Mouse (Mus musculus): ENCODE data around the gene Spata22. TPM values are rescaled to one million over a fixed set of nuclear protein-coding genes. Genes with fewer than 3 reads are reported as not detected.
"Not testable (repeated sequence)": the region's sequence is repeated elsewhere in the genome, so short reads cannot be mapped to it uniquely, and the experiment has no call there.

Spata22 gene
- polyA plus RNA-seq, 1 experiment from 2014 or later: not detected

DNA sequence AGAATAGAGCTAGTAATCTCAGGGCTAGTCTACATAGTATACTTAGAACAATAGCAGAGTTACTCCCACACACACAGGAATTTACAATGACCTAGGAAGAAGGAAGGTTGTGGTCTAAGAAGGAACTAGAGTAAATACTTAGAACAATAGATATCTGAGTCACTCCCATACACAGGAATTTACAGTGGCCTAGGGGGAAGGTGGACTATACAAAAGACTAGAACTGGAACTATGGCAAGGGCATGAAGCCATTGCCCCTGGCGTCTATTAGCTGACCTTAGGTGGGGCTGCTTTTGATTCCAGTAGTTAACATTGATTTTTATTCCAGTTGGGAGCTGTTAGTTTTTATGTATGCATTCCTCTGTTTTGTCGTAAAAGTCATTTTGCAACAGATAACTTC is 11.0 kb upstream of the Spata22 start:
- not testable (repeated sequence) for H3K27me3 ChIP-seq (ENCODE audit: control insufficient read depth, insufficient read depth, low read length); H3K4me2 ChIP-seq; H3K27ac ChIP-seq (ENCODE audit: low read depth, low read length); H3K9me3 ChIP-seq (replicated peaks; ENCODE audit: control insufficient read depth, low read length); H3K9ac ChIP-seq (ENCODE audit: low read depth, low read length); H3K4me1 ChIP-seq (ENCODE audit: control insufficient read depth, insufficient read depth, low read length); H3K4me3 ChIP-seq (ENCODE audit: low read depth, low read length); ATAC-seq (replicated peaks; ENCODE audit: insufficient number of reproducible peaks, low FRiP score, low TSS enrichment); H3K36me3 ChIP-seq (ENCODE audit: control insufficient read depth, insufficient read depth, low read length)
- whole genome bisulfite sequencing (ENCODE audit: insufficient replicate concordance): 72% methylated on average over 2 of the region's 2 CpGs

DNA sequence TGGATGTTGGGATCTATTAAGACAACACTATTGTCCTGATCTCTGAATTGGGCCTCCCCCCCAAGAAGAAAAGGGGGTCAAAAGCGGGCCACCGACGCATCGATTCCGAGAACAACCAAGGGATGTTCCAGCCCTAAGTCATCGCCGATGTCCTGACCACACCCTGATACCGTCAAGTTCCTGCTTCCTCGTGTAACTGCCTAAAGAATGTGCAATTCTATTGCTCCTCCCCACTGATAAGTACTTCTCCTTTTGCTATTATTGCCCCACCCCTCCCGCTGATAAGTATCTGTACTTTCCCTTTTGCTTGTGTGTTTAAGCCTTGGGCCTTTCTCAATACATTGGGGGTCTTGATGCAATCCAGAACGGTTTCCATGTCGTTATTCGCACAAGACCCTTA is 8.5 kb upstream of the Spata22 start:
- H3K27ac ChIP-seq (ENCODE audit: low read depth, low read length); H3K9ac ChIP-seq (ENCODE audit: low read depth, low read length); H3K36me3 ChIP-seq (ENCODE audit: control insufficient read depth, insufficient read depth, low read length); H3K27me3 ChIP-seq (ENCODE audit: control insufficient read depth, insufficient read depth, low read length); ATAC-seq (replicated peaks; ENCODE audit: insufficient number of reproducible peaks, low FRiP score, low TSS enrichment); H3K4me3 ChIP-seq (ENCODE audit: low read depth, low read length); H3K9me3 ChIP-seq (replicated peaks; ENCODE audit: control insufficient read depth, low read length); H3K4me1 ChIP-seq (ENCODE audit: control insufficient read depth, insufficient read depth, low read length); H3K4me2 ChIP-seq: not testable (repeated sequence)
- 86% methylated on average over 13 of the region's 13 CpGs for whole genome bisulfite sequencing (ENCODE audit: insufficient replicate concordance)

DNA sequence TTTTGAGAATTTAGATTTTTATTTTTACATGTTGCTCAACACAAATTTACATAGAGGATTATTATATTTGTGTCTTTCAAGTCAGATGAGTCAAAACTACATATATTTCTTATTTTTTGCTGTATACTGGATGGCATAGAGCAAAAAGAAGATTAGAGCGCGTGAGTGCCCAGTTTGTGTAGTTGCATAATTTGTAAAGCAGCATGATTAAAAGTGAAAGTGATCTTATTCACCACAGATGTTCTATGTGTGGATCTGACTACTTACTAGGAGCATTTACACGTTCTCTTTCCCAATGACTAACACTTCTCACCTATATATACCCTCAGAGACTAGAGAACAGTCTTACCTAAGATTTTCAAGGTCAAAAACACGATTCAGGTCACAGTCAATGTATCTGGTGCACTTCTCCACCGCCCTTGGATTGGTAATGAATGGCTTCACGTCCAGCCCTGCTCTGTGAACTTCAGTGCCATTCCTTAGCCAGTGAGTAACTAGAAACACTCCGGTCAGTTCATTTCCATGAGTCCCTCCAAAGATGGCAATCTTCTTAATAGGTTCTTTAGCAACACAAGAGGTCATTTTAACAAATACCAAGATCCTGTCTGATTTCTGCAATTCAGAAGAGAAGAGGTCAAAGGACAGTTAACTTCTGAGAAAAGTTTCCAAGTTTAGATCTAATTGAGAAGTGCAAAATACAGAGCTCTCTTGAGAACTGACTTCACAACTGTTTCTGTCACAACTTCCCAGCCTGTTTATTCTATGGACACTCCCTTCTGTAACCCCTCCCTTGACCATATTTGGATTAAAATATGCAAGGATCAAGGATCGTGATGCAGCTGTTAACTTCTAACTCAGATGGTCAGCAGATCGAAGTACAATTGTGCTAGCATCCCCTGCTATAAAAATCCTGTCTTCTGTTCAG is 5.4 kb upstream of the Spata22 start:
- H3K27me3 ChIP-seq (ENCODE audit: control insufficient read depth, insufficient read depth, low read length): no peaks in the 10 kb centered on the region
- H3K27ac ChIP-seq (ENCODE audit: low read depth, low read length): no peak overlapping the region
- no peak overlapping the region for H3K4me3 ChIP-seq (ENCODE audit: low read depth, low read length)
- WGBS (ENCODE audit: insufficient replicate concordance): 68% methylated on average over 9 of the region's 9 CpGs
- no peaks in the 10 kb centered on the region for H3K36me3 ChIP-seq (ENCODE audit: control insufficient read depth, insufficient read depth, low read length)
- no peaks in the 10 kb centered on the region for H3K9me3 ChIP-seq (replicated peaks; ENCODE audit: control insufficient read depth, low read length)
- ATAC-seq (replicated peaks; ENCODE audit: insufficient number of reproducible peaks, low FRiP score, low TSS enrichment): no peak
- H3K4me2 ChIP-seq: no peak overlapping the region
- no peak overlapping the region for H3K9ac ChIP-seq (ENCODE audit: low read depth, low read length)
- no peaks in the 10 kb centered on the region for H3K4me1 ChIP-seq (ENCODE audit: control insufficient read depth, insufficient read depth, low read length)

DNA sequence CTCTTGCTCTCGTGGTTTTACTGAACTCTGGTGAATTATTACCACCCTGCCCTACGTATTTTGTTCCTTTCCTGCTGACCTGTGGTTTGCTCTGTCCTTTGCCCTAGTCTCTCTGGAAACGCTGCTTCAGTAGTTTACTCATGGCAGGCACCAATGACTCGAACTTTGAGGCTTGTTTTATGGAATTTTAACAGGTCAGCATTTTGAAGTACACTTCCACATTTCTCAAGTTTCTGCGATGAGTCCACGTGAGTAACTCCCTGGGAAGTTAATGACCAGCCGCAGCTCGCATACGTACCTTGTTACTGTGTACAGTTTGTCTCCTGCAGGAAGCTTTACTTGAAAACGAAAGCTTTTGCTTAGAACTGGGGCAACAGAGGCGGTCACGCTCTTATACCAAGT is 3.1 kb upstream of the Spata22 start:
- Histone ChIP-seq H3K9me3 (replicated peaks; ENCODE audit: control insufficient read depth, low read length) (no peaks in the 10 kb centered on the region), H3K27ac (ENCODE audit: low read depth, low read length) (no peak overlapping the region), H3K36me3 (ENCODE audit: control insufficient read depth, insufficient read depth, low read length) (no peaks in the 10 kb centered on the region), H3K4me1 (ENCODE audit: control insufficient read depth, insufficient read depth, low read length) (no peaks in the 10 kb centered on the region), H3K4me3 (ENCODE audit: low read depth, low read length) (no peak overlapping the region), H3K9ac (ENCODE audit: low read depth, low read length) (no peak overlapping the region), H3K27me3 (ENCODE audit: control insufficient read depth, insufficient read depth, low read length) (no peaks in the 10 kb centered on the region), H3K4me2 (no peak overlapping the region)
- WGBS (ENCODE audit: insufficient replicate concordance): 65% methylated on average over 12 of the region's 12 CpGs
- no peak for ATAC-seq (replicated peaks; ENCODE audit: insufficient number of reproducible peaks, low FRiP score, low TSS enrichment)

DNA sequence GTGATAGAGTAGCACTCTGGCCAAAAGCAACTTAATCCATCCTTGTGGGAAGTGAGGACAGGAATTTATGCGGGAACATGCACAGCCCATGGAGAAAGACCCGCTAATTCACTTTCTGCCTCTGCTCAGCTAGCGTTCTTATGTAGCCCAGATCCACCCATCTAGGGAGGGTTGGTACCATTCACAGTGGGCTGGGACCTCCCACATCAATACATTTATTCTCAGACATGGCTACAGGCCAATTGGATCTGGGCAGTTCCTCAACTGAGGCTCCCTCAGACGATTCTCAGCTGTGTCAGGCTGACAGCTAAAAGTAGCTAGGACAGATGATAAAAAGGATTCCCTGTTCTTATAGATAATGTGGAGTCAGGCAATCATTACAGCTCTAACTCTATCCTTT is 2.2 kb upstream of the Spata22 start:
- Histone ChIP-seq H3K4me3 (ENCODE audit: low read depth, low read length) (no peak overlapping the region), H3K9me3 (replicated peaks; ENCODE audit: control insufficient read depth, low read length) (no peaks in the 10 kb centered on the region), H3K36me3 (ENCODE audit: control insufficient read depth, insufficient read depth, low read length) (no peaks in the 10 kb centered on the region), H3K9ac (ENCODE audit: low read depth, low read length) (no peak overlapping the region), H3K27ac (ENCODE audit: low read depth, low read length) (no peak overlapping the region), H3K27me3 (ENCODE audit: control insufficient read depth, insufficient read depth, low read length) (no peaks in the 10 kb centered on the region), H3K4me1 (ENCODE audit: control insufficient read depth, insufficient read depth, low read length) (no peaks in the 10 kb centered on the region), H3K4me2 (no peak overlapping the region)
- 60% methylated on average over 4 of the region's 4 CpGs for WGBS (ENCODE audit: insufficient replicate concordance)
- ATAC-seq (replicated peaks; ENCODE audit: insufficient number of reproducible peaks, low FRiP score, low TSS enrichment): no peak

DNA sequence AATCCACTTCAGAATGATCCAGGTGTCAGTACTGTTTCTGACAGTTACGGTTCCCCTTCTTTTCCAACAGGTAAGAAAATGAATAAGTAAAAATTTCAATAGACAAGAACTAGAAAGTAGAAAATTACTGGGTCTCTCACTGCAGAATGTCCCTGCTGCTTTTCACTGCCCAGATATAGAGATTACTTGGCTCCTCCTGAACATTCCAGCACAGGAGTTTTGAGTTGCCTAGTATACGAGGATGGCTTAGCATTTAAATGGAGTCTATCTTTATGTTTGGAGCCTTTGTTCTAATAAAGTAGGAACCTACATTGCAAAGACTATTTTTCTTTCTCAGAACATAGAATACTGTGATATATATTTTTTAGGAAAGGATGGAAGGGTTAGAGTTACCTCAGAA is 3.8 kb downstream of the Spata22 start:
- H3K27me3 ChIP-seq (ENCODE audit: control insufficient read depth, insufficient read depth, low read length): no peaks in the 10 kb centered on the region
- H3K36me3 ChIP-seq (ENCODE audit: control insufficient read depth, insufficient read depth, low read length): no peaks in the 10 kb centered on the region
- ATAC-seq (replicated peaks; ENCODE audit: insufficient number of reproducible peaks, low FRiP score, low TSS enrichment): no peak
- no peak overlapping the region for H3K4me3 ChIP-seq (ENCODE audit: low read depth, low read length)
- no peak overlapping the region for H3K4me2 ChIP-seq
- H3K27ac ChIP-seq (ENCODE audit: low read depth, low read length): no peak overlapping the region
- no peak overlapping the region for H3K9ac ChIP-seq (ENCODE audit: low read depth, low read length)
- WGBS (ENCODE audit: insufficient replicate concordance): 79% methylated on average over 2 of the region's 2 CpGs
- H3K4me1 ChIP-seq (ENCODE audit: control insufficient read depth, insufficient read depth, low read length): no peaks in the 10 kb centered on the region
- no peaks in the 10 kb centered on the region for H3K9me3 ChIP-seq (replicated peaks; ENCODE audit: control insufficient read depth, low read length)

DNA sequence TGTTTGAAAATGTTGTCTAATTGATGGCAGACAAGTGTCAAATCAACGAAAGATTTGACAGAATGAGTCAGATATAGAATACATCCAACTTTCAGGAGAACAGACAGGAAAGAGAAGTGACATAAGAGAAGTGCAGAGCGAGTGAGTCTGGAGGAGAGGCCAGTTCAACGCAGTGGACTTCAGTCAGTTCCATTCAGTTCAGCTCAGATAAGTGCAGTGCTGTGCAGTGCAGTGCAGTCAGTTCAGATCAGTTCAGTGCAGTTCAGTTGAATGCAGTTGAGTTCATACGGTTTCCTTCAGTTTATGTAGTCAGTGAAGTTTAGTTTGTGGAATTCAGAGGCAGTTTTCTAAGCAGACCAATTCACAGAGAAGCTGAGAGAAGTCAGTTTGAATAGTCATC is 7.4 kb downstream of the Spata22 start:
- no peak for ATAC-seq (replicated peaks; ENCODE audit: insufficient number of reproducible peaks, low FRiP score, low TSS enrichment)
- Histone ChIP-seq H3K4me1 (ENCODE audit: control insufficient read depth, insufficient read depth, low read length) (no peaks in the 10 kb centered on the region), H3K9me3 (replicated peaks; ENCODE audit: control insufficient read depth, low read length) (no peaks in the 10 kb centered on the region), H3K4me3 (ENCODE audit: low read depth, low read length) (no peak overlapping the region), H3K27ac (ENCODE audit: low read depth, low read length) (no peak overlapping the region), H3K9ac (ENCODE audit: low read depth, low read length) (no peak overlapping the region), H3K27me3 (ENCODE audit: control insufficient read depth, insufficient read depth, low read length) (no peaks in the 10 kb centered on the region), H3K36me3 (ENCODE audit: control insufficient read depth, insufficient read depth, low read length) (no peaks in the 10 kb centered on the region), H3K4me2 (no peak overlapping the region)
- WGBS (ENCODE audit: insufficient replicate concordance): 69% methylated on average over 4 of the region's 4 CpGs

DNA sequence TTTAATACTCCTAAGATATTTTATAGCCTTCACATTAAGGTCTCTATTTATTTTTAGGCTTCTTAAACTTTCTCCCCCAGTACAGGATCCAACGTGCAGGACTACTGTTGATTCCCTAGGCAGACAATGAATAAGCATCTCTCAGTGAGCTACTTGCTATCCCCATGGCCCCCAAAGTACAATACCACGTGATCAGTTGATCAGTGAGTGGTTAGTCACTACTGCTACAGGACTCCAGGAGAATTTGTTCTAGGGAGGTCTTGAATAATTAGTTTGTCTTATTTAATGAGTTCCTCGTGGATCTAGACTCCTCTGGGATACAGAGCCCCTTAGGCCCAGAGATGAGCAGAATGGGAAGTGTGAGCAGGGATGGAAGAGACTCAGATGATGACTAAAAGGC is 20.9 kb downstream of the Spata22 start, which contains the start of gene Olfr20:
TSS of gene Olfr20 (plus strand) at position 301 of the 400 bp plus-strand sequence.
- no peak for ATAC-seq (replicated peaks; ENCODE audit: insufficient number of reproducible peaks, low FRiP score, low TSS enrichment)
- whole genome bisulfite sequencing (ENCODE audit: insufficient replicate concordance): 54% methylated on average over 3 of the region's 3 CpGs

DNA sequence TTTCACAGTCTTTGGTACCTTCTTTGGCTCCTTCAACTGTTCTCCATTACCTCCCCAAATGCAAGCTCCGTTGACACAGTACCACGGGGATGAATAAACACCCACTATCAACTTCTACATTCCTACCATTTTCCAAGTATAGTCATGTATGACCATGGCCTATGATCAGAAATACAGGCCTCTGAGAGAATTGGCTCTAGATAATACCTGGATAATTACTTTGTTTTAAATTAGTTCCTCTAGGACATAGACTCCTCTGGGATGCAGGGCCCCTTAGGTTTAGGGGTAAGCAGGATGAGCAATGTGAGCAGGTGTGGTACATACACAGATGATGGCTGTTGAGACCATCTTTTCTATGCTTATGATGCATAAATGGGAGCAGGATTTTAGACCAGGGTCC is 41.4 kb downstream of the Spata22 start, which contains the start of gene Olfr376:
TSS of gene Olfr376 (plus strand) at position 301 of the 400 bp plus-strand sequence.
- no peak within 1 kb of the TSS for H3K27ac ChIP-seq (ENCODE audit: low read depth, low read length)
- no peaks in the 10 kb centered on the region for H3K27me3 ChIP-seq (ENCODE audit: control insufficient read depth, insufficient read depth, low read length)
- H3K9me3 ChIP-seq (replicated peaks; ENCODE audit: control insufficient read depth, low read length): no peaks in the 10 kb centered on the region
- ATAC-seq (replicated peaks; ENCODE audit: insufficient number of reproducible peaks, low FRiP score, low TSS enrichment): no peak
- WGBS (ENCODE audit: insufficient replicate concordance): 74% methylated on average over 2 of the region's 2 CpGs
- no peaks in the 10 kb centered on the region for H3K36me3 ChIP-seq (ENCODE audit: control insufficient read depth, insufficient read depth, low read length)
- H3K4me3 ChIP-seq (ENCODE audit: low read depth, low read length): no peak within 1 kb of the TSS
- no peak within 1 kb of the TSS for H3K4me2 ChIP-seq
- no peak within 1 kb of the TSS for H3K9ac ChIP-seq (ENCODE audit: low read depth, low read length)
- no peaks in the 10 kb centered on the region for H3K4me1 ChIP-seq (ENCODE audit: control insufficient read depth, insufficient read depth, low read length)

More for the DNA sequence above, 20.9 kb downstream of the Spata22 start, which contains the start of gene Olfr20:
- no peaks in the 10 kb centered on the region for H3K9me3 ChIP-seq (replicated peaks; ENCODE audit: control insufficient read depth, low read length)
- H3K27me3 ChIP-seq (ENCODE audit: control insufficient read depth, insufficient read depth, low read length): no peaks in the 10 kb centered on the region
- no peaks in the 10 kb centered on the region for H3K36me3 ChIP-seq (ENCODE audit: control insufficient read depth, insufficient read depth, low read length)
- H3K4me2 ChIP-seq: no peak within 1 kb of the TSS
- H3K27ac ChIP-seq (ENCODE audit: low read depth, low read length): no peak within 1 kb of the TSS
- H3K9ac ChIP-seq (ENCODE audit: low read depth, low read length): no peak within 1 kb of the TSS
- no peak within 1 kb of the TSS for H3K4me3 ChIP-seq (ENCODE audit: low read depth, low read length)
- H3K4me1 ChIP-seq (ENCODE audit: control insufficient read depth, insufficient read depth, low read length): no peaks in the 10 kb centered on the region
